Mouse (Mus musculus) kidney, adult 18-20 months (tissue): ENCODE results near the gene Ltb4r2.

Source experiments
- DNase-seq: peaks from one replicate; pipeline ENCODE4 v3.0.0; 2021

Ltb4r2 gene

GRCm38 (mm10) chr14:55761163-55761562, at the start of gene Ltb4r2:
TSS of gene Ltb4r2 (plus strand) at chr14:55761428.
- no peak for DNase-seq

GRCm38 (mm10) chr14:55711786-55712185, 49.4 kb upstream of the Ltb4r2 start:
- peak; percentile 15 for DNase-seq

- DNase-seq: peak; percentile 74
Observed at GRCm38 (mm10) chr14:55713007-55713728, 48.1 kb upstream of the Ltb4r2 start.

DNA sequence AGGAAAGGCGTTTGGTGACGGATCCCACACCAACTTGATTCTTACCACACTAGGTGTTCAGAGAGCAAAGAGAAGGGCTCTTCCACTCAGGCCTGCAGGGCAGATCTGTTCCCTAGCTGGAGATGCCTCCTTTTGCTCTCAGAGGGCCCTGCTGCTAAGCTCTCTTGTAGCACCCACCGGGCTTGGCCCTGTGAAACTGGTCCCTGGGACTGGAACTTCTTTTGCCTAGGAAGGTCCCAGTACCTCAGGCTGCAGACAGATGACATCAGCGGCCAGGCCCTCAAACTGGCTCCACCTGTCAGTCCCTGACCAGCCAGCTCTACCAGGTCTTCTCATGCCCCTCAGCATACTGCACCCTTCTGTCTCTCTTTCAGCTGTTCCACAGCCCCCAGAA, 47.5 kb upstream of the Ltb4r2 start, which contains the start of gene Tgm1:
TSS of gene Tgm1 (minus strand) at position 198 of the 394 bp plus-strand sequence.
- no peak for DNase-seq

- DNase-seq: peak; percentile 18
Observed at GRCm38 (mm10) chr14:55714893-55715292, 46.3 kb upstream of the Ltb4r2 start.

- DNase-seq: peak; percentile 35
Observed at GRCm38 (mm10) chr14:55716271-55716670, 45.0 kb upstream of the Ltb4r2 start.

DNA sequence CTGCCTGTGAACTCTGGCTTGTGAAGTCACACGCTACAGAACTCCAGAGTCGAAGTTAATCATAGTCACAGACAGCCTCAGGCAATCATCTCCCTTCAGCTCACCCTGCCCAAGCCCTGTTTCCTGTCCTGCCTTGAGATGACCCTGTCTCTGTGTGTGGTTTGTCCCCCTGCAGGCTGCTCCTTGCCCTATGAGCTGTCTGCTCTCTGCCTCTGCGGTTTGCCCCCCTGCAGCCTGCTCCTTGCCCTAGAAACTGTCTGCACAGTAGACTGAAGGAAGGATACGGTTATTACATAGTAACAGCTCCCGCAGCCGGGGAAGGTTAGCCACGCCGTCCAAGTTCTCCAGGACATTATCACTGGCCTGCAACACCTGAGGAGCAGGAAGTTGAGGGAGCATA, 44.3 kb upstream of the Ltb4r2 start:
- peak; percentile 58 for DNase-seq

DNA sequence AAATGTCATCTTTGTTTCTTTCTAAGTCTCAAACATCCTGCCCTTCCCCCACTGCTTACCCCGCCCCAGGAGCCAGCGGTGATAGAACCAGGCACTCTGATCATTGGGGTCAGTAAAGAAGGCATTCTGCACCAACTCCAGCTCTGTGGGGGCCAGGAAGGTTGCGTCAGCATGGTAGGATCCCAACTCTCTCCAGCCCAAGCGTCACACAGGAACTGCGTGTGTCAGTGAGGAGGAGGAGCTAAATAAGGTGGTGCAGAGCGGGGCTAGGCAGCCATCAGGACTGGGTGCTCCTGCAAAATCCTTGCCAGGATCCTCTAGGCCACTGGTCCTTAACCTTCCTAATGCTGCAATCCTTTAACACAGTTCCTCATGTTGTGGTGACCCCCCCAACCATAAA, 41.5 kb upstream of the Ltb4r2 start:
- DNase-seq: no peak

DNA sequence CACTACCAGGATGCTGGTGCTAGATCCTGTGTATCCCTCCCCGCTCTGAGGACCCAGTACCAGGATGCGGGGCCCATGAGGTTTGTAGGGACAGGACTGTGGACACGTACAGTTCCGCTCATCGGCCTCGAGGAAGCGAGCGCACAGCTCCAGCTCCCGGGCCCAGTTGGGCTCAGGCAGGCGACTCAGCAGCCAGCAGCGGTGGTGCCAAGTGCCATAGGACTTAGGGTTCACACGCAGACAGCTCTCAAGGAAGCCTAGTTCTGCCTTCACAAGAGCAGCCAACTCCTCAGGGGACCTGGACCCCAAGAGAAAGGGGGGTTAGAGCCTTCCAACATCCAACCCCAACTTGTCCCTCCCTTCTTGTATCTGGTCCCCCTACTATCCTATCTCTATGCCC, 40.6 kb upstream of the Ltb4r2 start:
- peak; percentile 40 for DNase-seq

DNA sequence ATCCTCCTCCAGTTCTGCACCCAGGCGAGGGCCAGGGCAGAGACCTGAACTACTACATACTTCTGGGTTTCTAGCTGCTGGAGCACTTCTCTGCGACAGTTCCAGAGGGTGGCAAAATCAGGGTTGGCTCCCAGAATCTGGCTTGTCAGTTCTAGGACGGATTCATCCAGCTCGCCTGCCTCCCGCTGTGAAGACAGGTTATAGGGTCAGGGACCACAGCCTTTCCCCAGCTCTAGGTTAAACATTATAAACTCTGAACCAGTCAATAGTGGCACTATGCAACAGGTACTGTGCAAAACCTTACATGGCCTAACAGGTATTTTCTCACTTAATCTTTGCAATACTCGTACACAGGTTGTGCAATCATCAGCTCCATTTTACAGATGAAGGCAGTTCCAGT, 40.2 kb upstream of the Ltb4r2 start:
- DNase-seq: peak; percentile 52

DNA sequence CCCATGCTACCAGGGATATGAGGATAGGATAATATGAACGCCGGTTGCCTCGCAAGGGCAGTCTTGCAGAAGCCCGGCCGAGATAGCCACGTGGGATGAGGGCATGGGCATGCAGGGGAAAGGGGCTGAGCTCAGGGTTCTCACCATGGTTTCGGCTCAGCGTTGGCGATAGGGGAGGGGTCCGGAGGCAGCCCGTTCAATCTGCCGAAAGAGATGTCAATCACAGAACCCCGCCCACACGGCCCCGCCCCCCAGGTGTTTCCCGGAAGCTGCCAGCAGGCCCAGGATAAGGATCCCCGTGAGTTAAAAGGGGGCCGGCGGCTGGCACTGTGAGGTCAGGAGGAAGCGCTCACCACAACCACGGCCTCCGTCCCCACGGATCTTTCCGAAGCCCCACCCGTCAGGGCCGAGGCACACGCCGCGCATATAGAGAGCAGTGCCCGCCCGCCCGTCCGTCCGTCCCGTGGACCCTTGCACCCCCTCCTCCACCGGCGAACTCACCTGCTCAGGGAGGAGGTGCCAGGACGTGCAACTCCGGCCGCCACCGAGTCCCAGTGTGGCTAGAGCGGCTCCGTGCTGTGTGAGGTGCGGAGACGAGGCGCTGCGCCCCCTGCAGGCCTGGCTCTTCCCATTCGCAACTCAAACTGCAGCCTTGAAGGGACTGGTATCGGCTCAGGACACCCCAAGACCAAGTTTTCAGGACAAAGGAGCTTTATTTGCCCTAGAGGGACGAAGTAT, 39.4 kb upstream of the Ltb4r2 start, which contains the start of gene Rabggta:
TSS of gene Rabggta (minus strand) at position 564 of the 738 bp plus-strand sequence.
- DNase-seq: peak; percentile 94

DNA sequence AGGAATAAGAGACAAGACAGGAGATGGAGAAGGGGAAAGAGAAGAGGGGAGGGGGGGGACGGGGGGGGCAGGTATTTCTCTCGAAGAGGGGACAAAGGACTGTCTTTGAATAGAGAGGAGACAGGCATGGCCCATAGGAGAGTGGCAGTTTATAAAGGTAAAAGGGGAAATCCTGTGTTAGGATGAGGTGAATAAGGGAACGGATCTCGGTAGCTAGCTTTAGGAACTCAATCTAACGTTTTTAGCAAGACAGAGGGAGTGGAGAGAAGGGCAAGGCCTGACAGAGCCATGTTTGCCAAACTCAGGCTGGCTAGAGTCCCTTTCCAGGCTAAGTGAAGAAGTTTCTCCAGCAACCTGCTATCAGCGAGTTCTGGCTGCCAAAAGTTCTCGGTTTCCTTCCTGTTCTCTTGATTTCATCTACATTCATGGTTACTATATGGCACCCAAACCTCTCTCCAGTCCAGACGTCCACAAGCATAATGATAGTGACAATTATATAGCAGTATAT, 38.7 kb upstream of the Ltb4r2 start:
- no peak for DNase-seq

GRCm38 (mm10) chr14:55723433-55723832, 37.8 kb upstream of the Ltb4r2 start:
- DNase-seq: no peak

DNA sequence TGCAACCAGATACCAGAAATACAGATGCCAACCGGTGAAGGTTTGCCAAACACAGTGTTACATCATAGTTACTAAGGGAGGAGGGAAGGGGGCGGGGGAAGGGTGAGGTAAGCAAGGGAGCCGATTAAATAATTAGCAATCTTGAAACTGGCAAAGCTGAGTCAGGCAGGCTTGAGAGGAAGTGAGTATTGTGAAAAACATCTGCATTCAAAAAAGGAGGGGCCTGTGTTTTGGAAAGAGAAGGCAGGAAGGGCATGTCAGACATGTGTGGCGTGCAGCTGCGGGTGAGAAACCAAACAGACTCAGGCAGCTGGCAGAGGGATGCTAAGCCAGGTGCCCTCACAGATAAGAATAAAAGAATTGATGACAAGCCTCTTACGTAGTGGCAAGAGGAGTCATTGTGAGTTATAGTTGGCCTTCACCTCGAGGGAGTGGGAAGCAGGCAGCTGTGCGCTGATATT, 36.8 kb upstream of the Ltb4r2 start:
- DNase-seq: no peak

GRCm38 (mm10) chr14:55726261-55726660, 35.0 kb upstream of the Ltb4r2 start:
- no peak for DNase-seq

DNA sequence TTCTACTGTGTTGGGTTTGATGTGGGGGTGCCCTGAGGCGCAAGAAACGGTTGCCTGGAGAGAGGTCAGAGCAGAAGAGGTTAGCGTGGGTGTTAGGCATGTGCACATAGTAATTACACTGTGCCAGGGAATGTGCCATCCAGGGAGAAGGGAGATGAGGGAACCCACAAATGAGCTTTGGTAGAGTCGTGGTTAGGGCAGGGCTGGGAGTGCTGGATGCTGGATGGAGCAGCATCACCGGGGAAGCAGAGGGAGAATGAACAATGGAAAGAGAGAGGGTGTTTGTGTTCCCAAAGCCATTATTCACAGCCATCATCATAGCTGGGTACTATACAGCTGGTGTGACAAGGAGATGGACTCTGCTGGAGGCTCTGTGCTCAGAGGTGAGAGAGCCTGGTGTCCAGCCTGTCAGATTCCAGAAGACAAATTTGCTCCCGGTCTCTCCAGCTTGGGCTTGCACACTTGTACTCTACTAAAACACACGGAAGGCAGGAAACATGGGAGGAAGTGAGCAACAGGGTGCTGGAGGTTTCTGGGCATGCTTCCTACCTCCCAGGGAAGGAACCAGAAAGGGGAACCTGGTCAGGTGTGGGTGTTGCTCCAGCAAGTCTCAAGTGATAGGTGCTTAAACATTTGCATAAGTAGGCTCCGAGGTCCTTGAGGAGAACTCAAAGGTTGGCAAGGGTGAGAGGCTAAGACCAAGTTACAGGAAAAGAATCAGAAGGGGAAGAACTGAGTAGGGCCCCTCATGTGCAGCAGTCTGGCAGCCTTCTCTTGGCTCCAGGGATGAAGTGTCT, 33.1 kb upstream of the Ltb4r2 start:
- no peak for DNase-seq

DNA sequence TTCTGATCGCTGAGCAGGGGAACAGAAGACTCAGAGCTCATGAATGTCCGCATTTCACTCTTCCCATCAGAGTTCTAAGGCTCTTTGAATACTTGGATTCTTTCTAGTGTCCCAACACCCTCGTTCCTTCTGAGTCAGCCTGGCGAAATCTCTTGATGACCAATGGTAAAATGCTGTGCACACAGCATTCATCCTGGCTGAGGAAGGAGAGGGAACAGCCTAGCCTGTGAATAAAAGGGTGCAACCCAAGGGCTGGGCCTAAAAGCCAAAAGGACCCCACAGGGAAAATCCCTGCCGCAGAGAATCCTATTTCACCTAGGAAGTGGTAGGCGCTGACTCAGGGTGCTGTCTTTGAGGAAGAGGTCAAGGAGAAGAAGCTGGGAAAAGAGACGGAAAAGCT, 31.1 kb upstream of the Ltb4r2 start:
- no peak for DNase-seq

DNA sequence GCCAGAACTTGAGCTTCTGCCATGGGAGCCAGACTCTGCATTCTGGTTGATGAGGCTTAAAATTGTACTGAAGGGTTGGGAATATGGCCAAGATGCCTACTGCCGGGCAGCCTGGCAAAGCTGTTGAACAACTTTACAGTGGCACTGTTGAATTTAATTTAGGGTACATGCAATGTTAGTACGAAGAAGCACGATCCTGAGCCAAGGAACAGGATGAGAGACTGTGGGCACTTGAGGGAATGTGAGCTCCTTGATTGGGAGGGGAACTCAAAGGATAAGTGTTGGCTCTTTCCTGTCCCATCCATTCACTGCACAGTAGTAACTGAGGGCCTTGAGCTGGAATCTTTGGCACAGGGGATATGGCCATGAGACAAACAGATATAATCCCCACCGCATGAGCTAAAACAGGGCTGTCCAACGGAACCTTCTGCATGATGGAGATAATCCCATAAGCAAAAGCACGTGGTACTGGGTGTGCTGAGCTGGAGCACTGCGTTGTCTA, 30.6 kb upstream of the Ltb4r2 start:
- no peak for DNase-seq

GRCm38 (mm10) chr14:55733889-55734288, 27.3 kb upstream of the Ltb4r2 start:
- no peak for DNase-seq

DNA sequence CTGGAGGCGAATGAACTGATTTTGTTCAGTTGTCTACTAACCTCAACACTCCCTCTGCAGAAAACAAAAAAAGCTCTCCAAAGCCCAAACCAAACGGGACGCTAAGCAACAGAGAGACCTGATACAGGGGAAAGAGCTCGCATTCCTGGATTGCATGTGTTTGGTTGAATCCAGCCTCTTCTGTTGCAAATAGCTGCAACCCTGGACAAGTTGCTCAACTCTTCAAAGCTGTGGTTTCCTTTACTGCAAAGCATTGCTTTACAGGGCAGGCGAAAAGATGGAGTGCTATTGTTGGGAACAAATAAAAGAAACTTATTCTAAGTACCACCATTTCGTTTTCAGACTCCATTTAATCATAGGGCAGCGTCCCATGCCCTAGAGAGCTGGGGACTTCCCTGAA, 26.4 kb upstream of the Ltb4r2 start:
- DNase-seq: no peak

GRCm38 (mm10) chr14:55735334-55735733, 25.9 kb upstream of the Ltb4r2 start:
- no peak for DNase-seq

DNA sequence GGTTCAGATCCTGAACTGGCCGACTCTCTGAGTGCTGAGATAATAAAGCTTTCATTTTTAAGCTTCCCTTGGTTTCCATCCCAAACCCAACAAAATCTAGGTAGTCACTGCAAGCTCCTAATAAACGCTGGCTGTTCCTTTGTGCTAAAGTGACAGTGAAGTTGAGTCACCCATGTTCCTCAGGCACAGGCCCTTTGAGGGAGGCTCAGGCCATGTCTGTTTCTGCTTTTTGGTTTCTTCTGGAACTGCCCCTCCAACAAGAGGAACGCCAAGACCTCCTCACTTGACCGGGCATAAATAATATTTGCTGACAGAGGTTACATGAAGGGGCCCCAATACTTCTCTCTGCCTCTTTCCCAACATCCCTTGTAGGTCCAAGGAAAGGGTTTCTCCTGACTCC, 25.5 kb upstream of the Ltb4r2 start:
- DNase-seq: no peak
